In genomic region chr1:168364325-168364724, GRCm38 (mm10) we compare ENCODE assay signal across 9 mouse cellular contexts.
"Had no signal": no experiment of that assay in that cellular context is flagged by ENCODE, and none has a peak within 500 bp of the region (broad histone marks: within the 10 kb centered on the region; RNA-seq: fewer than 3 reads in every experiment).

No protein-coding gene starts in this region.

- H3K4me1 ChIP-seq: limb, embryonic 15.5 days had no signal

- H3K9ac ChIP-seq: limb, embryonic 15.5 days; liver, embryonic 12.5 days; lung, embryonic 14.5 days had no signal

- H3K9me3 ChIP-seq: limb, embryonic 15.5 days; liver, embryonic 12.5 days had no signal

- H3K36me3 ChIP-seq: liver, embryonic 12.5 days had no signal

- H3K27ac ChIP-seq: limb, embryonic 15.5 days; liver, embryonic 12.5 days; stomach, postnatal 0 days had no signal

- H3K27me3 ChIP-seq: limb, embryonic 15.5 days; liver, embryonic 12.5 days had no signal

- H3K4me3 ChIP-seq: limb, embryonic 15.5 days; liver, embryonic 12.5 days had no signal

- H3K4me2 ChIP-seq: limb, embryonic 15.5 days; liver, embryonic 12.5 days; lung, embryonic 14.5 days; midbrain, embryonic 11.5 days had no signal

- DNase-seq: kidney, adult 8-10 months; kidney, postnatal 25 days; lung, embryonic 14.5 days; lung, postnatal 10 days; lung, postnatal 4 days had no signal

- ATAC-seq: liver, embryonic 12.5 days had no signal
